Mouse (Mus musculus): ENCODE results near the gene Grip1. TPM values are rescaled to one million over a fixed set of nuclear protein-coding genes. Genes with fewer than 3 reads are reported as not detected.
A peak's percentile ranks its signal among the peaks of the same experiment; 100 is the strongest.

Gene Grip1
- polyA plus RNA-seq, 1 experiment from 2014 or later, result 7.9 TPM

GRCm38 (mm10) chr10:119757219-119757618 lies 303.6 kb downstream of the Grip1 start:
- H3K27me3 ChIP-seq (ENCODE audit: insufficient read depth, poor library complexity, severe bottlenecking), result no peaks in the 10 kb centered on the region

DNA sequence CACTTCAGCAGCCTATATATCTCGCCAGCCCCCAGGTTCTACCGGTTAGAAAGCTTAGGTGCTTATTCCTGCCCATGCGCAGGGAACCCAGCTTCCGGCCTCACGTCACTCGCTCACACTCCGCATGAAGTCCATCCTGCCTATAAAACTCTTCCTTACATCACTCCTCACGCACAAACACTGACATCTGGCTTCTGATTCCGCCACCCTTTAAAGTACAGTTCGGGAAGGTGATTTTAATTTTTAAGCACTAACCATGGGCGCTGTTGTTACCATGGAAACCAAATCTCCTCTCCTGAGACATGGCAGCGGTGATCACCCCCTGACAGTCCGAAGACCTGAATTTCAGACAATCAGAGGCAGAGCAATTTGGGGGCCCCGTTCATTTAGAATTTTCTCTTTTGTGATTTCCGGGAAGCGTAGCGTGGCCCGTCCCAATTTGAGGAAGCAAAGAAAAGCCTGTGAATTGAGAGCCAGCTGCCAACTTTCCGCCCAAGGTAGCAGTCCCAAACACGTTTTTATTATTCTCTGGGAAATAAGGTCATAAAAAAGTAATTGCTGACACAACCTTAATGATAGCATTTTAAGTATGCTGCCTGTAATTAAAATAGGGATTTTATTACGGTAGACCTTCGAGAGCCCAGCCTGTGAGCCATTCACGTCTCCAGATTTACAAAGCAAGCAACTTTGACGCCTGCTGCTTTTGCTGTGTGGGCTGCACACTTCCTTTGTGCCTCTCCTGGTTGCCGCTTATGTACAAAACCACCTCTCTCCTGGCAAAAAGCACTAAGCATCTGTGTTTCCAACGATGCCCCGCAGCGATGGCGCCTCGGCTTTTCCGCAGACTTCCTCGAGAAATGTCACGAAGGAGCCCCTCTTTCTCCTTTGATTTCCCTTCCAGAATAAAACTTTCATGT lies 308.1 kb downstream of the Grip1 start:
- Histone ChIP-seq H3K36me3 (0 out of 2 replicates have a peak, but pooled peaks cover 3% of the 10 kb centered on the region), H3K4me1 (replicated peaks) (peaks cover 14% of the 10 kb centered on the region; the same call in 1 of the 2 replicates), H3K4me3 (no peak overlapping the region), H3K9me3 (peaks cover 2% of the 10 kb centered on the region; the same call in 1 of the 2 replicates), H3K27me3 (ENCODE audit: insufficient read depth, poor library complexity, severe bottlenecking) (no peaks in the 10 kb centered on the region), H3K27ac (no peak overlapping the region)
- DNase-seq (ENCODE audit: low spot score), result no peak
- WGBS, result 91% methylated on average over 33 of the region's 33 CpGs

More at GRCm38 (mm10) chr10:119757219-119757618, 303.6 kb downstream of the Grip1 start:
- Histone ChIP-seq H3K4me1 (replicated peaks) (peaks cover 20% of the 10 kb centered on the region), H3K36me3 (no peaks in the 10 kb centered on the region), H3K9me3 (peaks cover 2% of the 10 kb centered on the region; the same call in 1 of the 2 replicates), H3K4me3 (no peak overlapping the region), H3K27ac (no peak overlapping the region)
- 77% methylated on average over 6 of the region's 6 CpGs for WGBS
- DNase-seq (ENCODE audit: low spot score), result no peak

- H3K36me3 ChIP-seq, result no peaks in the 10 kb centered on the region
- no peak for DNase-seq (ENCODE audit: low spot score)
- 81% methylated on average over 5 of the region's 5 CpGs for WGBS
- H3K27ac ChIP-seq, result no peak overlapping the region
- no peak overlapping the region for H3K4me3 ChIP-seq
- H3K4me1 ChIP-seq (replicated peaks), result no peaks in the 10 kb centered on the region
- no peaks in the 10 kb centered on the region for H3K9me3 ChIP-seq
- H3K27me3 ChIP-seq (ENCODE audit: insufficient read depth, poor library complexity, severe bottlenecking), result no peaks in the 10 kb centered on the region
Measured at GRCm38 (mm10) chr10:119778871-119779270, 325.2 kb downstream of the Grip1 start.

DNA sequence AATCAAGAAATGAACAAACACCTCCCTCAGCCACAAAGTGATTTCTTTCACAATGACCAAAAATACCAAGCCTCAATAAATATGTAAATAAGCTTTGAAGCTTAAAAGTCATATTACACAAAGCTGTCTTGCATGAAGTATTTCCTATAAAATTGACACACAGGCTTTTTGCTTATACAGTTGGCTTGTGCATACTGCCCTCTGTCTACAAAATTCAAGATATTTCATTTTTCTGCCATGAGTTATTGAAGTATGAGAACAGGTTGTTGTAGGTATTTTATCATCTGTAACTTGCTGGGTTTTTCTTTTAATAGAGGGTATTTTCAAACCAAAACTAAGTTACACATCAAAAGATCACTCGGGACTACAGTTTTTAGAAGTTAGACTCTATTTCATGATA lies 326.0 kb downstream of the Grip1 start:
- H3K36me3 ChIP-seq, result no peaks in the 10 kb centered on the region
- no peaks in the 10 kb centered on the region for H3K4me1 ChIP-seq (replicated peaks)
- WGBS, result 84% methylated on average over 1 of the region's 1 CpGs
- no peak for DNase-seq (ENCODE audit: low spot score)
- H3K27ac ChIP-seq, result no peak overlapping the region
- H3K9me3 ChIP-seq, result no peaks in the 10 kb centered on the region
- no peak overlapping the region for H3K4me3 ChIP-seq
- H3K27me3 ChIP-seq (ENCODE audit: insufficient read depth, poor library complexity, severe bottlenecking), result no peaks in the 10 kb centered on the region

DNA sequence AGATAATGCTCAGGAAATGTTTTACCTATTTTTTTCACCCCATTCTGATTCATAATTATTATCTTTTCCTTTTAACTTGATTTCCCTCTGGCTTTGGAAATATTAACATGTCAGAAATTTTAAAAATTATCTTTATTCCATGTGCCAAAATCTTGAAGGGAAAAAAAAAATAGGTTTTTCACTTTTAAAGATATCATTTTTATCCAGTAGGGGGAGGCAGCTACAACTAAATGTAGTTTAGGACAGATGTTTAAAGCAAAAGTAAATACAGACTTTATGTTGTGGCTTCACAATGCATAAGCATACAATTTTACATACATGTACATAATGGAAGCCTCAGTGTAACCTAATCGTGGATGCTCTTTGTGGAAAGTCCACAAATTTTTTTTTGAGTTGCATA lies 336.9 kb downstream of the Grip1 start:
- H3K36me3 ChIP-seq, result no peaks in the 10 kb centered on the region

DNA sequence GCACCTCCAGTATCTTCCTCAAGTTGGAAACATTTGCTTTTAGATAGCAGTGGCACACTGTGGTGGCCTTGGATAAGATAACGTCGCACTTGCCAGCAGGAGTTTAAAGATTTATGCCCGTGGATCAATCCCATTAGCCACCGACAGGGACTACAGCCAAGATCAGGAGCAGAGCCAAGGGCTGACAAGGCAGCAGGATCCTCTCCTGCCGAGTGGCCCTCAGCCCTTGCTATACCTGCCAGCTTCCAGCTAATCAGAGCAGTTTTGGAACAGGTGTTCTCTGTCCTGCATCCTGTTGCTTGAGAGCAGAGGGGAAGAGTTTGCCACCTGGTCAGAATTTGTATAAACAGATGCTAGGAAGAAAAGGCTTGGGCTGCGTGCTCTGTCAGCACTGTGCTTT lies 348.8 kb downstream of the Grip1 start:
- H3K9me3 ChIP-seq, result no peaks in the 10 kb centered on the region
- no peak overlapping the region for H3K27ac ChIP-seq
- H3K4me3 ChIP-seq, result no peak overlapping the region
- 66% methylated on average over 6 of the region's 6 CpGs for WGBS
- no peaks in the 10 kb centered on the region for H3K27me3 ChIP-seq (ENCODE audit: insufficient read depth, poor library complexity, severe bottlenecking)
- no peaks in the 10 kb centered on the region for H3K36me3 ChIP-seq
- no peak for DNase-seq (ENCODE audit: low spot score)
- peaks cover 28% of the 10 kb centered on the region for H3K4me1 ChIP-seq (replicated peaks)

More for the DNA sequence above, 336.9 kb downstream of the Grip1 start:
- H3K9me3 ChIP-seq, result no peaks in the 10 kb centered on the region
- no peaks in the 10 kb centered on the region for H3K27me3 ChIP-seq (ENCODE audit: insufficient read depth, poor library complexity, severe bottlenecking)
- no peak for DNase-seq (ENCODE audit: low spot score)
- 75% methylated on average over 1 of the region's 1 CpGs for WGBS
- no peak overlapping the region for H3K27ac ChIP-seq
- no peak overlapping the region for H3K4me3 ChIP-seq
- peaks cover 8% of the 10 kb centered on the region; the same call in 1 of the 2 replicates for H3K4me1 ChIP-seq (replicated peaks)

DNA sequence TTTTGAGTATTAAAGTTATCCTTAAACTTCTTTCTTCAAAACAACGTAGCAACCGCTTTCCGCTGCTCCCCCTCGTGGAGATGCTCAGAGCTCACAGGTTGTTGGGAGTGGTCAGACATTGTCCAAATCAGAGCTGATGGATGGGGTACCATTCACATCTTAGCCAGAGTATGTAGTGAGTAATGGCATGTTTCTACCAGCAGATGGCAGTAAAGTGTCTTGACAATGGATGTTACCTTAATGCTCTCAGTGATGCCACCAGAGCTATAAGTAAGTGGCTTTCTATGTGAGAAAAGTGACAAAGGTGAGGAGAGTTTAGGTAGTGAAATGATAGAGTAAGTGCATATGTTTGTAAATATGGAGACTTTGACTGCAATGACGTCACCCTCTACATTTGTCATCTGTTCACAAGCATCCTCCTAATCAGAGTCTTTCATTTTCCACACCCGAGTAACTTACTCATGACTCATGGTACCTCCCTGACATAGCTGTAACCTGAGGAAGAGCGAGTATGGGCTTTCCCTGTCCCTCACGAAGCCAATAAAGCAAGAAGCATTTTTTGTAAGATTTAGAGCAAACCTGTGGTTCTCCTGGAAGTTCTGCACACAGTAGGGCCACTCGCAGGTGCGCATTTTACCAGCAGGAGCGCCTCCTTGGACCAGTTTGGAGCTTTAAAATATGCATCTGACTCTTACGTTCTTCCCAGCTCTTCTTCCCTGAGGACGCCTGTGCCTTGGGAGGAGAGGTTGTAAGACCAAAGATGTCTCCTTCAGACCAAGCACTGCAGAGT lies 350.2 kb downstream of the Grip1 start:
- Histone ChIP-seq H3K36me3 (no peaks in the 10 kb centered on the region), H3K4me3 (no peak overlapping the region), H3K27me3 (ENCODE audit: insufficient read depth, poor library complexity, severe bottlenecking) (no peaks in the 10 kb centered on the region), H3K4me1 (replicated peaks) (peaks cover 28% of the 10 kb centered on the region), H3K9me3 (no peaks in the 10 kb centered on the region), H3K27ac (no peak overlapping the region)
- peak; percentile 40 for DNase-seq (ENCODE audit: low spot score)
- WGBS, result 61% methylated on average over 13 of the region's 13 CpGs

GRCm38 (mm10) chr10:119804423-119804814 lies 350.8 kb downstream of the Grip1 start:
- Histone ChIP-seq H3K36me3 (no peaks in the 10 kb centered on the region), H3K4me3 (no peak overlapping the region), H3K4me1 (replicated peaks) (peaks cover 28% of the 10 kb centered on the region), H3K9me3 (no peaks in the 10 kb centered on the region), H3K27ac (no peak overlapping the region), H3K27me3 (ENCODE audit: insufficient read depth, poor library complexity, severe bottlenecking) (no peaks in the 10 kb centered on the region)
- no peak for DNase-seq (ENCODE audit: low spot score)
- 83% methylated on average over 9 of the region's 9 CpGs for WGBS

GRCm38 (mm10) chr10:119805082-119805481 lies 351.5 kb downstream of the Grip1 start:
- no peaks in the 10 kb centered on the region for H3K9me3 ChIP-seq
- H3K27me3 ChIP-seq (ENCODE audit: insufficient read depth, poor library complexity, severe bottlenecking), result no peaks in the 10 kb centered on the region
- peaks cover 28% of the 10 kb centered on the region for H3K4me1 ChIP-seq (replicated peaks)
- no peaks in the 10 kb centered on the region for H3K36me3 ChIP-seq
- H3K27ac ChIP-seq, result no peak overlapping the region
- H3K4me3 ChIP-seq, result no peak overlapping the region
- 85% methylated on average over 7 of the region's 7 CpGs for WGBS
- no peak for DNase-seq (ENCODE audit: low spot score)

GRCm38 (mm10) chr10:119806151-119806550 lies 352.5 kb downstream of the Grip1 start:
- WGBS, result 67% methylated on average over 8 of the region's 8 CpGs
- H3K27ac ChIP-seq, result no peak overlapping the region
- no peak for DNase-seq (ENCODE audit: low spot score)
- no peaks in the 10 kb centered on the region for H3K27me3 ChIP-seq (ENCODE audit: insufficient read depth, poor library complexity, severe bottlenecking)
- H3K9me3 ChIP-seq, result no peaks in the 10 kb centered on the region
- peaks cover 28% of the 10 kb centered on the region for H3K4me1 ChIP-seq (replicated peaks)
- no peaks in the 10 kb centered on the region for H3K36me3 ChIP-seq
- H3K4me3 ChIP-seq, result no peak overlapping the region

GRCm38 (mm10) chr10:119808384-119808783 lies 354.8 kb downstream of the Grip1 start:
- Histone ChIP-seq H3K9me3 (no peaks in the 10 kb centered on the region), H3K4me1 (replicated peaks) (peaks cover 23% of the 10 kb centered on the region), H3K27me3 (ENCODE audit: insufficient read depth, poor library complexity, severe bottlenecking) (no peaks in the 10 kb centered on the region), H3K27ac (no peak overlapping the region), H3K4me3 (no peak overlapping the region), H3K36me3 (no peaks in the 10 kb centered on the region)
- 92% methylated on average over 5 of the region's 5 CpGs for WGBS
- DNase-seq (ENCODE audit: low spot score), result no peak

GRCm38 (mm10) chr10:119814087-119814486 lies 360.5 kb downstream of the Grip1 start:
- 82% methylated on average over 4 of the region's 4 CpGs for WGBS

GRCm38 (mm10) chr10:119816001-119816400 lies 362.4 kb downstream of the Grip1 start:
- WGBS, result 55% methylated on average over 5 of the region's 5 CpGs
- no peaks in the 10 kb centered on the region for H3K9me3 ChIP-seq
- H3K36me3 ChIP-seq, result no peaks in the 10 kb centered on the region
- H3K4me3 ChIP-seq, result no peak overlapping the region
- no peak overlapping the region for H3K27ac ChIP-seq
- DNase-seq (ENCODE audit: low spot score), result no peak
- 0 out of 2 replicates have a peak, but pooled peaks cover 8% of the 10 kb centered on the region for H3K27me3 ChIP-seq (ENCODE audit: insufficient read depth, poor library complexity, severe bottlenecking)
- peaks cover 36% of the 10 kb centered on the region for H3K4me1 ChIP-seq (replicated peaks)

More at GRCm38 (mm10) chr10:119814087-119814486, 360.5 kb downstream of the Grip1 start:
- no peaks in the 10 kb centered on the region for H3K36me3 ChIP-seq
- no peaks in the 10 kb centered on the region for H3K9me3 ChIP-seq
- no peak overlapping the region for H3K4me3 ChIP-seq
- H3K27ac ChIP-seq, result no peak overlapping the region
- peaks cover 20% of the 10 kb centered on the region for H3K4me1 ChIP-seq (replicated peaks)
- H3K27me3 ChIP-seq (ENCODE audit: insufficient read depth, poor library complexity, severe bottlenecking), result 0 out of 2 replicates have a peak, but pooled peaks cover 8% of the 10 kb centered on the region
- no peak for DNase-seq (ENCODE audit: low spot score)

Measured in hindbrain, embryonic 10.5 days (tissue).